Mouse (Mus musculus) midbrain, embryonic 11.5 days (tissue): ENCODE data around the gene Nutf2-ps1. TPM values are rescaled to one million over a fixed set of nuclear protein-coding genes. Genes with fewer than 3 reads are reported as not detected.

Source experiments
- ATAC-seq: fragments of 200-750 bp; cut with Nextera tagmentation; 2 replicates; pipeline ENCODE4 v1.8.0; 2017; ENCODE audit warnings: moderate TSS enrichment, moderate library complexity; ENCODE audit not compliant: low FRiP score
- DNase-seq: peaks from one replicate; pipeline ENCODE4 v3.0.0; 2015; ENCODE audit warnings: low spot score; ENCODE audit errors: missing footprints
- H3K27ac ChIP-seq: fragments of 300-500 bp; sonication (generic); 2 replicates; pipeline ENCODE4 v1.5.1; 2014; ENCODE audit warnings: low read depth, low read length
- H3K27me3 ChIP-seq: fragments of 300-500 bp; sonication (generic); 2 replicates; pipeline ENCODE4 v1.6.1; 2014; ENCODE audit warnings: mild to moderate bottlenecking, low read length, moderate library complexity, mixed read lengths; ENCODE audit not compliant: control insufficient read depth, insufficient read depth
- H3K36me3 ChIP-seq: fragments of 300-500 bp; sonication (generic); 2 replicates; pipeline ENCODE4 v1.6.1; 2014; ENCODE audit warnings: mild to moderate bottlenecking, low read length, moderate library complexity, mixed read lengths; ENCODE audit not compliant: control insufficient read depth, insufficient read depth
- H3K4me1 ChIP-seq: fragments of 300-500 bp; sonication (generic); 2 replicates; pipeline ENCODE4 v1.6.1; 2014; ENCODE audit warnings: low read length; ENCODE audit not compliant: control insufficient read depth, insufficient read depth
- H3K4me2 ChIP-seq: fragments of 300-500 bp; sonication (generic); 2 replicates; pipeline ENCODE4 v1.6.1; 2014; ENCODE audit warnings: mild to moderate bottlenecking, moderate library complexity
- H3K4me3 ChIP-seq: fragments of 300-500 bp; sonication (generic); 2 replicates; pipeline ENCODE4 v1.5.1; 2014; ENCODE audit warnings: low read depth, low read length
- H3K9ac ChIP-seq: fragments of 300-500 bp; sonication (generic); 2 replicates; pipeline ENCODE4 v1.6.1; 2014; ENCODE audit warnings: low read length
- H3K9me3 ChIP-seq: fragments of 300-500 bp; sonication (generic); 2 replicates; pipeline ENCODE4 v1.6.1; 2016; ENCODE audit warnings: low read length; ENCODE audit not compliant: control insufficient read depth
- WGBS: fragments of 180-500 bp; shearing (Covaris S2); extraction: QIAGEN DNeasy Blood & Tissue Kit; methylation state at CpG from one replicate; pipeline ENCODE4 v1.1.7; 2014; 5-methylcytosine and 5-hydroxymethylcytosine counted together
- polyA plus RNA-seq: library from polyadenylated mRNA; unstranded; fragments of >200 nt; fragmentation: Nextera tagmentation; extraction: Ambion mirVana; gene quantifications from 2 replicates; pipeline ENCODE4 v1.2.1, GENCODE M21; 2014

The Nutf2-ps1 gene
- polyA plus RNA-seq, 1 experiment from 2014 or later: 516 TPM

DNA sequence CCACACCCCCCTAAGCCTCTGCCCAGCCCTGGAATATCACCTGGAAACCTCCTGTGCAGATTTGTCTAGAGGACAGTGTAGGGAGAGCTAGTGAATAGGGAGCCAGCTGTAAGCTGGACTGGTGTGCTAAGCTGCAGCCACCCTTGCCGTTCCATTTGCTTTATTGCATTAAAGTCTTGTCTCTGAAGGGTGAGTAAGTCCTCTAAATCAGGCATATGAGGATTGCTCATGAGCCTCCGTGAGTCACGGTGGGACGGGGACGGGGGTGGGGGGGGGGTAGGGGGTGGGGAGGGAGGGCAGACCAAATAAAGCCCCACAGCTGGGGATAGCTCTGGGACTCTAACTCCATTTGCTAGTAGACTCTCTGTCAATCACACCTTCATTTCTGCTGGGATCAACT lies 45.3 kb downstream of the Nutf2-ps1 start:
- H3K27me3 ChIP-seq: no peaks in the 10 kb centered on the region
- DNase-seq (no peak), ATAC-seq (no peak)
- WGBS: 53% methylated on average over 5 of the region's 5 CpGs
- H3K27ac ChIP-seq: no peak overlapping the region
- no peaks in the 10 kb centered on the region for H3K36me3 ChIP-seq
- peaks cover 5% of the 10 kb centered on the region for H3K4me1 ChIP-seq
- H3K9ac ChIP-seq: no peak overlapping the region
- no peaks in the 10 kb centered on the region for H3K9me3 ChIP-seq
- no peak overlapping the region for H3K4me3 ChIP-seq
- H3K4me2 ChIP-seq: no peak overlapping the region

DNA sequence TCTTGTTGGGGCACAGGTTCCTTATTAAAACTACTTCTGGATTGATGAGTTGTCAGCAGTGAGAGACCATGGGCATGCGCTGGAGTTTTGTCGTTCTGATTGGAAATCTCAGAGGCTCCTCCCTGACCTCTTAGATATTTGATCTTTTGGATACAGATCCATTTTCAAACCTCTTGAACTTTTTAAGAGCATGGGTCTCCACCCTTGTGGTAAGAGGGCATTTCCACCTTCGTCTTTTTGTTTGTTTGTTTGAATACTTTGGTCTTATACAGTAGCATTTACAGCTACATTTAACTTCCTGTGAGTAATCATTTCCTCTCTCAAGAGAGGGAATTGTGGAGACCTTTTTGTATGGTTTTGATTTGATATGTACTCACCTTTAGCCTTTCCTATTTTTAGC lies 49.6 kb downstream of the Nutf2-ps1 start:
- H3K36me3 ChIP-seq: no peaks in the 10 kb centered on the region
- ATAC-seq (no peak), DNase-seq (no peak)
- H3K9me3 ChIP-seq: no peaks in the 10 kb centered on the region
- no peaks in the 10 kb centered on the region for H3K4me1 ChIP-seq
- 85% methylated on average over 3 of the region's 3 CpGs for WGBS
- H3K27me3 ChIP-seq: no peaks in the 10 kb centered on the region
- no peak overlapping the region for H3K4me2 ChIP-seq
- no peak overlapping the region for H3K4me3 ChIP-seq
- no peak overlapping the region for H3K9ac ChIP-seq
- no peak overlapping the region for H3K27ac ChIP-seq

DNA sequence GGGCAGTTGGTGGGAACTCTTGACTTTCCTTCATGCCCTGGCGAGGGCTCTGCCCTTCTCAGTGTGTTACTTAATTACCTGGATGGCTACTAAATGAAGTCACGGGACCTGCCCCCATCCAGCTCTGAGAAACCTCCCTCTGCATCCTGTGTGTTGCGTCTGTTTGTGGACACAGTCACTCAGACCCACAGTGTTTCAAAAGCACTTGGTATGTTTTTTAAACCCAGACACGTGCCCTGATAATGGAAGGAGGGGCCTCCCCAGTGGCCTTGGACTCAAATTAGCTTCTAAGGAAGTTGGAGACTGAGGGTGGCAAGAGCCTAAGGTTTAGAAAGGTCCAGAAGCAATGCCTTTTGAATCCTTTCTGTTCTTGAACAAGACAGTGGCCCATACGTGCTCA lies 50.1 kb downstream of the Nutf2-ps1 start:
- Histone ChIP-seq H3K27ac (no peak overlapping the region), H3K9ac (no peak overlapping the region), H3K9me3 (no peaks in the 10 kb centered on the region), H3K4me1 (no peaks in the 10 kb centered on the region), H3K4me2 (no peak overlapping the region), H3K27me3 (no peaks in the 10 kb centered on the region), H3K36me3 (no peaks in the 10 kb centered on the region), H3K4me3 (no peak overlapping the region)
- ATAC-seq: no peak
- 79% methylated on average over 5 of the region's 5 CpGs for WGBS
- no peak for DNase-seq

Other genes starting within 250 kb of the Nutf2-ps1 start
- gene Gm10197, start 217.3 kb downstream of the Nutf2-ps1 start, polyA plus RNA-seq: not detected in 2 replicates
- 61.2 and 65.5 TPM in 2 replicates for gene Smndc1, start 198.5 kb downstream of the Nutf2-ps1 start, polyA plus RNA-seq
- gene Dusp5, start 60.0 kb downstream of the Nutf2-ps1 start, polyA plus RNA-seq: 1.9 and 2.9 TPM in 2 replicates
- gene Smc3, start 11.3 kb upstream of the Nutf2-ps1 start, polyA plus RNA-seq: 95.1 and 102 TPM in 2 replicates
- 0.73 and 1.0 TPM in 2 replicates for gene Rbm20, start 88.2 kb upstream of the Nutf2-ps1 start, polyA plus RNA-seq